8 mouse cellular contexts compared by ENCODE assay signal in the genomic region with DNA sequence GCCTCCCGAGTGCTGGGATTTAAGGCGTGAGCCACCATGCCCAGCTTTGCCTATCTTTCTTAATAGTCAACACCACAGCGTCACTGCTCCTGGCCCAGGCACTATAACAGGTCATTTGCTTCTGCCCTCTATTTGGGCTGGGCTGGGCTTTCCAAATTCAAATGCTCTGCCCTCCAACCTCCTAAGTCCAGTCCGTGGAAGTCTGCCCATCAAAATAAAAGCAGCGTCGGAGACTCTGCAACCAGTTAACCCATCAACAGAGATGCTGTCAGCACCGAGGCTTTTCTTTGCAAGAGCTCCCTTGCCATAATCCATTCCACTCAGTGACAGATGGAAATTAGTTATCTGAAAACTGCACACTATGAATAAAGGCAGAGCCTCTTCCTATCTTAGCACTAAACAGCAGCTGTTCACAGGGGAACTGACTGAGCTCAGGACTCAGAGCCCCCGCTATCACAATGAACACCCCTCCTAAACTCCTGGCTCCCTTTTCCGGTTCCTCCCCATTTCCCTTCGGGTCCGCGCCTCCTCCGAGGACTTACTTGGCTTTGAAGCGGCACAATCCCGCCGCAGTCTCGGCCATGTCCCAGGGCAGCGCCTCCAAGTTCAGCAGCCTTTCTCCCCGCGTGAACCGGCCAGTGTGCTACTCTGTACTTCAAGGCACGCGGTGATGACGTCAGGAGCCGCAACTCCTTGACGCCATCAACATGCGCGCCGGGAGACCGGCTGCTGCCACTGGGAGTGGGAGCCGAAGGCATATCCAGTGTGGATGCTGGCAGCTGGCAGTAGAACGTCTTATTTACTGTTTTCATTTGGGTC. TPM values are rescaled to one million over a fixed set of nuclear protein-coding genes. Genes with fewer than 3 reads are reported as not detected.
DNase-seq lines count a peak whose midpoint lies in the region; ATAC-seq and TF ChIP-seq lines count a peak whose summit lies in the region.

A gene (minus strand): TSS at position 679 of the 819 bp plus-strand sequence.

- peaks cover 28% of the 10 kb centered on the region for H3K36me3 ChIP-seq in embryonic facial prominence, embryonic 15.5 days
- H3K36me3 ChIP-seq in kidney, embryonic 14.5 days (ENCODE audit: control insufficient read depth, insufficient read depth, low read length): peaks cover 29% of the 10 kb centered on the region
- peaks cover 31% of the 10 kb centered on the region for H3K36me3 ChIP-seq in limb, embryonic 15.5 days

- peak; percentile 83; the same call in 1 of the 2 replicates for TF ChIP-seq POLR2A in bone marrow, adult 2 months (IDR thresholded peaks at IDR 0.05; ENCODE audit: borderline replicate concordance, control insufficient read depth, low read depth, low read length)

- TF ChIP-seq CTCF in bone marrow, adult 2 months (IDR thresholded peaks at IDR 0.05; ENCODE audit: control insufficient read depth, insufficient read depth, low read length): no peak

- H3K9me3 ChIP-seq in embryonic facial prominence, embryonic 15.5 days (replicated peaks): no peaks in the 10 kb centered on the region
- no peaks in the 10 kb centered on the region for H3K9me3 ChIP-seq in kidney, embryonic 14.5 days (ENCODE audit: control insufficient read depth, low read length)
- no peaks in the 10 kb centered on the region for H3K9me3 ChIP-seq in limb, embryonic 15.5 days

- H3K4me1 ChIP-seq in bone marrow, adult 2 months (ENCODE audit: control insufficient read depth, insufficient read depth, low read length): no peaks in the 10 kb centered on the region; the same call in 1 of the 2 replicates
- H3K4me1 ChIP-seq in embryonic facial prominence, embryonic 15.5 days: peaks cover 17% of the 10 kb centered on the region
- peaks cover 9% of the 10 kb centered on the region; the same call in 1 of the 2 replicates for H3K4me1 ChIP-seq in kidney, embryonic 14.5 days (ENCODE audit: control insufficient read depth, insufficient read depth, low read length)
- H3K4me1 ChIP-seq in limb, embryonic 15.5 days: peaks cover 18% of the 10 kb centered on the region

- peak within 1 kb of the TSS; percentile 72 for H3K4me2 ChIP-seq in embryonic facial prominence, embryonic 15.5 days (replicated peaks)
- H3K4me2 ChIP-seq in kidney, embryonic 14.5 days (replicated peaks; ENCODE audit: low read depth, low read length): peak within 1 kb of the TSS; percentile 75
- peak within 1 kb of the TSS; percentile 65 for H3K4me2 ChIP-seq in limb, embryonic 15.5 days

- peak; percentile 80 for ATAC-seq in embryonic facial prominence, embryonic 15.5 days (ENCODE audit: insufficient number of reproducible peaks, low FRiP score, low TSS enrichment, low read depth)
- ATAC-seq in kidney, embryonic 14.5 days (ENCODE audit: low FRiP score, low TSS enrichment): peak; percentile 81
- peak; percentile 78; the same call in 1 of the 2 replicates for ATAC-seq in limb, embryonic 15.5 days (ENCODE audit: insufficient number of reproducible peaks, low FRiP score, low TSS enrichment, low read depth)

- peak within 1 kb of the TSS; percentile 83 for H3K27ac ChIP-seq in bone marrow, adult 2 months (ENCODE audit: control insufficient read depth, insufficient read depth, low read depth, low read length, poor library complexity)
- H3K27ac ChIP-seq in embryonic facial prominence, embryonic 15.5 days (replicated peaks): peak within 1 kb of the TSS; percentile 84
- peak within 1 kb of the TSS; percentile 80 for H3K27ac ChIP-seq in kidney, embryonic 14.5 days (ENCODE audit: low read depth, low read length)
- H3K27ac ChIP-seq in limb, embryonic 15.5 days: peak within 1 kb of the TSS; percentile 90

- H3K27me3 ChIP-seq in embryonic facial prominence, embryonic 15.5 days: no peaks in the 10 kb centered on the region
- no peaks in the 10 kb centered on the region for H3K27me3 ChIP-seq in kidney, embryonic 14.5 days (ENCODE audit: control insufficient read depth, insufficient read depth, low read length)
- H3K27me3 ChIP-seq in limb, embryonic 15.5 days: no peaks in the 10 kb centered on the region

- H3K4me3 ChIP-seq in bone marrow, adult 2 months (replicated peaks; ENCODE audit: control insufficient read depth, low read depth, low read length): peak within 1 kb of the TSS; percentile 99
- peak within 1 kb of the TSS; percentile 87 for H3K4me3 ChIP-seq in embryonic facial prominence, embryonic 15.5 days (replicated peaks)
- H3K4me3 ChIP-seq in kidney, embryonic 14.5 days (ENCODE audit: low read length): peak within 1 kb of the TSS; percentile 68
- peak within 1 kb of the TSS; percentile 82 for H3K4me3 ChIP-seq in limb, embryonic 15.5 days

- peak; percentile 94 for DNase-seq in 3T3-L1 (ENCODE audit: low read depth, low spot score)
- peak; percentile 90 to 93 for DNase-seq in heart, adult 9 months (ENCODE audit: low spot score in 2 of 2)
- peak; percentile 70 to 88 for DNase-seq in monocyte, adult 2 months (ENCODE audit: low read depth in 1 of 2, low spot score in 2 of 2)
- DNase-seq in spleen, postnatal 36 days (ENCODE audit: low spot score in 2 of 2): peak; percentile 86 to 88

- 3% methylated on average over 32 of the region's 32 CpGs for WGBS in bone marrow, adult 2 months
- 4% methylated on average over 32 of the region's 32 CpGs for WGBS in embryonic facial prominence, embryonic 15.5 days
- 4% methylated on average over 32 of the region's 32 CpGs for WGBS in kidney, embryonic 14.5 days
- WGBS in limb, embryonic 15.5 days: 4% methylated on average over 32 of the region's 32 CpGs

- H3K9ac ChIP-seq in embryonic facial prominence, embryonic 15.5 days: peak within 1 kb of the TSS; percentile 79
- peak within 1 kb of the TSS; percentile 70 for H3K9ac ChIP-seq in kidney, embryonic 14.5 days (ENCODE audit: low read depth, low read length)
- peak within 1 kb of the TSS; percentile 82 for H3K9ac ChIP-seq in limb, embryonic 15.5 days

RNA-seq across cellular contexts. Expression of the gene that starts here (rescaled TPM):
- 19.4 and 28.1 TPM in 2 replicates for polyA plus RNA-seq in bone marrow, adult 2 months (2011; ENCODE audit: insufficient read depth, insufficient read length, low replicate concordance, missing spikeins)
- polyA plus RNA-seq in embryonic facial prominence, embryonic 15.5 days (2015; fragmentation: Nextera tagmentation; extraction: Ambion mirVana): 61.3 and 63.4 TPM in 2 replicates
- 64.8 and 105 TPM in 2 replicates for polyA plus RNA-seq in kidney, embryonic 14.5 days (2014; fragmentation: Nextera tagmentation; extraction: Ambion mirVana)
- 57.3 and 59.0 TPM in 2 replicates for polyA plus RNA-seq in limb, embryonic 15.5 days (2015; fragmentation: Nextera tagmentation; extraction: Ambion mirVana)

Comparison
In these comparisons a context has a peak if more than half of its experiments do, and no peak if none do; other contexts are left out.
1. Peak in every context shown above with its lines: DNase-seq, ATAC-seq, H3K4me3 ChIP-seq and H3K27ac ChIP-seq.